Mouse (Mus musculus): ENCODE results near the gene Rgs7.

DNA sequence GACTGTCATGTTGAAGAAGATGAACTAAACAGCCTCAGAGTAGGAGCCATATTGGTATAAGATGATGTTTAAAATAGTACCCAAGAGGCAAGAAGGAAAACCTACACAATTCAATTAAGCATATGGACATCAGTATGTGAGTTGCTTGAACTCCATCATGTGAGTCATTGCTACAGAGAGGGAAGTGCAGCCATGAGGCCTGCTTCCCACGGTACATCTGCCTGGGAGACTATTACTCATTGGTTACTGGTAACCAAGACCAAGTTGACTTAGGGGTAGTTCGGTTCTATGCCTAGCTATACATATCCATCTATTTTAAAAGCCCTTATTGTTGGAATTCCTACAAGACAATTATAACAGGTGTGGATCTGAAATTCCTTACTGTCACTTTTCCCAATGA lies 29.9 kb downstream of the Rgs7 start:
- TF ChIP-seq CTCF (conservative IDR thresholded peaks at IDR 0.05; ENCODE audit: low read length) (no peak), POU5F1 (IDR thresholded peaks at IDR 0.05; ENCODE audit: borderline replicate concordance, low read length) (no peak)
